Mouse (Mus musculus) spleen, postnatal 36 days (tissue): ENCODE data around the gene Gm10322.

Source experiments
- DNase-seq, 2 experiments: peaks; one replicate each; pipeline ENCODE4 v3.0.0; 2022; ENCODE audit warnings: low spot score in 2 of 2, mixed read lengths in 1 of 2

The Gm10322 gene

GRCm38 (mm10) chr10:59656799-59657198 is 40.9 kb downstream of the Gm10322 start:
- DNase-seq: no peak

GRCm38 (mm10) chr10:59664765-59665164 is 48.9 kb downstream of the Gm10322 start:
- no peak for DNase-seq

GRCm38 (mm10) chr10:59665503-59666291 is 49.8 kb downstream of the Gm10322 start:
- DNase-seq: no peak
